Mouse (Mus musculus) hindbrain, embryonic 12.5 days (tissue): Measurements from ENCODE around the gene Phf21b. TPM values are rescaled to one million over a fixed set of nuclear protein-coding genes. Genes with fewer than 3 reads are reported as not detected.

Experiments
- ATAC-seq: fragments of 200-750 bp; cut with Nextera tagmentation; 2 replicates; pipeline ENCODE4 v1.8.0; 2017; ENCODE audit warnings: moderate TSS enrichment; ENCODE audit not compliant: low FRiP score
- H3K27ac ChIP-seq: fragments of 300-500 bp; sonication (generic); 2 replicates; pipeline ENCODE4 v1.5.1; 2016; ENCODE audit warnings: mild to moderate bottlenecking
- H3K27me3 ChIP-seq: fragments of 300-500 bp; sonication (generic); 2 replicates; pipeline ENCODE4 v1.6.1; 2016; ENCODE audit warnings: mild to moderate bottlenecking
- H3K36me3 ChIP-seq: fragments of 300-500 bp; sonication (generic); 2 replicates; pipeline ENCODE4 v1.6.1; 2016; ENCODE audit warnings: mild to moderate bottlenecking
- H3K4me1 ChIP-seq: fragments of 300-500 bp; sonication (generic); 2 replicates; pipeline ENCODE4 v1.6.1; 2016
- H3K4me2 ChIP-seq: fragments of 300-500 bp; sonication (generic); replicated peaks from 2 replicates; pipeline ENCODE4 v1.6.1; 2016; ENCODE audit warnings: mild to moderate bottlenecking
- H3K4me3 ChIP-seq: fragments of 300-500 bp; sonication (generic); 2 replicates; pipeline ENCODE4 v1.5.1; 2016; ENCODE audit warnings: mild to moderate bottlenecking
- H3K9ac ChIP-seq: fragments of 300-500 bp; sonication (generic); 2 replicates; pipeline ENCODE4 v1.6.1; 2016; ENCODE audit warnings: mild to moderate bottlenecking, moderate library complexity
- H3K9me3 ChIP-seq: fragments of 300-500 bp; sonication (generic); replicated peaks from 2 replicates; pipeline ENCODE4 v1.6.1; 2016; ENCODE audit warnings: mild to moderate bottlenecking
- WGBS: fragments of 180-500 bp; shearing (Covaris S2); methylation state at CpG from one replicate; pipeline ENCODE4 v1.1.7; 2016; 5-methylcytosine and 5-hydroxymethylcytosine counted together
- polyA plus RNA-seq: library from polyadenylated mRNA; unstranded; fragments of >200 nt; fragmentation: Nextera tagmentation; extraction: Ambion mirVana; gene quantifications from 2 replicates; pipeline ENCODE4 v1.2.1, GENCODE M21; 2016

The Phf21b gene
- polyA plus RNA-seq, 1 experiment from 2014 or later = 16.5 TPM

DNA sequence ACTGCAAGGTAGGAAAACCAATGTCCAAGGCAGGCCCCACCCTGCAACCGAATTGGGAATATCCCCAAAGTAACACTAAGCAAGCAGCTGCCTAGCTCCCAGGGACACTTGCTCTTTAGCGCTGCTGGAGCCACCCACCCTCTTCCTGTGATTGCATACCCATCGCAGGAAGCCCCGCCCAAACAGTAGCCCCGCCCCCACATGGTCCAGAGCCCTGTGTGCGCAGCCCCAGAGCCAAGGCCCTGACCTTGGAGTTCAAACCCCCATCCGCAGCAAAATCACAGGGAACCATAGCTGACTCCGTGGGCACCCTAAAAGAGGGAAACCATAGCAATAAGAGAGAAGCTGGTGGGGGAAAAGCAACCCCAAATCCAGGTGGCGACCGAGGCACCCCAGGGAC lies 89.2 kb downstream of the Phf21b start:
- Histone ChIP-seq H3K4me3 (no peak overlapping the region), H3K9me3 (no peaks in the 10 kb centered on the region), H3K36me3 (no peaks in the 10 kb centered on the region), H3K4me1 (peaks cover 16% of the 10 kb centered on the region), H3K27me3 (no peaks in the 10 kb centered on the region), H3K9ac (no peak overlapping the region), H3K4me2 (no peak overlapping the region), H3K27ac (no peak overlapping the region)
- ATAC-seq = no peak
- WGBS = 41% methylated on average over 10 of the region's 10 CpGs

DNA sequence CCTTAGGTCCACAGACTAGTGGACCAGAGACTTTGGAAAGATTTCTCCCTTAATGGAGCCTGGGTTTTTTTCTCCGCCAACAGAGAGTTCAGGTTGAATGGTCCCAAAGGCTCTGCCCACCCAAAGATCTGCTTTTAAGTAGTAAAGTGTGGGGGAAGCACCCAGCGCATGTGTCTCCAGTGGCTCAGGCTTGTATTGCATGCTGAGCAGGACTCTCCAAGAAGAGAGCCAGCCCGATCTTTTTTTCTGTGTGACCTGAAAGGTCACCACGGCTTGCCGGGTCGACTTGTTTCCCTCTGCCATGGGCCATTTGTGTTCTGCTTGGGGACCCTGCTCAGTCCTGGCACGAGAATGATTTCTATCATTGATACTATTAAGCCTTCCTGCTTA lies 92.4 kb downstream of the Phf21b start:
- 0 out of 2 replicates have a peak, but pooled peaks have one; percentile 23 for ATAC-seq
- no peak overlapping the region for H3K9ac ChIP-seq
- 20% methylated on average over 7 of the region's 7 CpGs for WGBS

DNA sequence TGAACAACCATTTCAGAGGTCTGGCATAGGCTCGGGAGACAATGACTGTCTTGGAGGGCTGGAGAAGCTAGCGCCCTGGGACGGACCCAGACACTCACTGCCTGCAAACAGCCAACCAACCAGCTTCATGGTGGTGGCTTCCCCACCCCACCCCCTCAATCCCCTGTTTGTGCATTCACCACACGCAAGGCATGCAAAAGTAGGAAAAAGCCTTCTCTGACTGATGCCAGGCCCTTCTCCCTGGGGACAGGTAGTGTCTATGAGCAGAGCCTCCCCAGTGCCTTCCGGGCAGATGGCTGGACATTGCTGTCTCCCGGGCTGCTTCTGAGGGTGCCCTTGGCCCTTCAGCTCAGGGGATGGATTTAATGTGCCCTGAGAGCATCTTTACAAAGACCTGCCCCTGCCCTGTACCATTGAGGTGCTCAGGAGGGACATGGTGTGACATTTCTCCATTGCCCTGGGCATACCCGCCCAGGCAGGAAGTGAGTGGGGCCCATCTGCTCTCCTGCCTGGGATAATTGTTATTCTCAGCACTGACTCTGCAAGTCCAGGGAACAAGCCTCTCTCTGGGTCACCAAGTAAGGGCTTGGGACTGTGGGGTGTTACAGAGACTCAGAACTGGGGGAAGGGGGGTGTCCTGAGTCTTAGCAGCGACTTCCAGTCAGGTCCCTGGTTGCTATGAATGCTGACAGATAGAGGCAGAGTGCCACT lies 93.0 kb downstream of the Phf21b start:
- no peak overlapping the region for H3K4me2 ChIP-seq
- H3K9ac ChIP-seq = no peak overlapping the region

More for the DNA sequence above, 92.4 kb downstream of the Phf21b start:
- H3K36me3 ChIP-seq = no peaks in the 10 kb centered on the region
- H3K9me3 ChIP-seq = no peaks in the 10 kb centered on the region
- no peaks in the 10 kb centered on the region for H3K27me3 ChIP-seq
- no peak overlapping the region for H3K4me3 ChIP-seq
- H3K4me2 ChIP-seq = no peak overlapping the region
- peak overlapping the region; percentile 64; the same call in 1 of the 2 replicates for H3K27ac ChIP-seq
- H3K4me1 ChIP-seq = peaks cover 16% of the 10 kb centered on the region

DNA sequence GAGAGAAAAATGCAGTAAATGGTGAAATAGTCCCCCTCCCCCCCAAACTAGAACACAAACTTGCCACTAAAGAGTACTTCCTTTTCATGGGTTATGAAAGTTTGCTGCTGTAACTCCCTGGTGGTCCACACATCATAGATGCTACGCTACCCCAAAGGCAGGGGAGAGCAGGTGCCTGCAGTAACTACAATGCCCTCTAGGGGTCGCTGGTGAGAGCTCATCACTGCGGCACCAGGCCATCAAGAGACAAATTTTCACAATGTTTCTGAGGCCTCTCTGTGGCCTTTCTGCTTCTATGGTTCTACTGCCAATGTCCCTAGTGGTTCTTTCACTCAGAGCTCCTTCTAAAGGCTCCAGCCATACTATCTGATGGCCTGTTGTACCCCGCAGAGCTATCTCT lies 97.4 kb downstream of the Phf21b start:
- ATAC-seq = no peak
- Histone ChIP-seq H3K9ac (no peak overlapping the region), H3K4me1 (peaks cover 37% of the 10 kb centered on the region), H3K4me2 (no peak overlapping the region), H3K27me3 (peaks cover 15% of the 10 kb centered on the region), H3K36me3 (no peaks in the 10 kb centered on the region), H3K27ac (no peak overlapping the region), H3K9me3 (no peaks in the 10 kb centered on the region), H3K4me3 (no peak overlapping the region)
- WGBS = 31% methylated on average over 4 of the region's 4 CpGs

More for the DNA sequence above, 93.0 kb downstream of the Phf21b start:
- ATAC-seq = peak; percentile 79
- 45% methylated on average over 8 of the region's 8 CpGs for WGBS
- Histone ChIP-seq H3K9me3 (no peaks in the 10 kb centered on the region), H3K27me3 (peaks cover 4% of the 10 kb centered on the region; the same call in 1 of the 2 replicates), H3K27ac (peak overlapping the region; percentile 64), H3K4me1 (peaks cover 16% of the 10 kb centered on the region), H3K4me3 (no peak overlapping the region), H3K36me3 (no peaks in the 10 kb centered on the region)

DNA sequence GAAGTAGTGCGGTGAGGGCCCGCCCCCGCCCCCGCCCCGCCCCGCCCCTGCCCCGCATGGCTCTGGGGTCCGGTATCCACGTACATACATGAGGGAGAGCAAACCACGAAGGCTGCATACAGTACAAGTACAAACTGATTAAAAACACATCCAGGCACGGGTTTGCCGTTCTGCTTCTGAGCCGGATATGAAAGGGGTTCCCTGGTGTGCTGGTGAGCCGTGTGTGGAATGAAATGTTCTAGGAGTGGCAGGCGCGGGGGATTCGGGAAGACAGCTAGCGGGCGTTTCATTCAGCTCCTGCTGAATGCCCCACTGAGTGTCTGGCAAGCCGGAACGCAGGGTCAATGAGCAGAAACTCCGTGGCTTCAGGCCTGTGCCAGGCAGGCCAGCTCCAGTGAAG lies 99.4 kb downstream of the Phf21b start:
- peaks cover 15% of the 10 kb centered on the region for H3K27me3 ChIP-seq
- ATAC-seq = peak; percentile 64
- peak overlapping the region; percentile 50; the same call in 1 of the 2 replicates for H3K9ac ChIP-seq
- H3K4me3 ChIP-seq = peak overlapping the region; percentile 27
- no peaks in the 10 kb centered on the region for H3K36me3 ChIP-seq
- no peaks in the 10 kb centered on the region for H3K9me3 ChIP-seq
- H3K4me2 ChIP-seq = peak overlapping the region; percentile 61
- H3K4me1 ChIP-seq = peaks cover 31% of the 10 kb centered on the region
- WGBS = 1% methylated on average over 22 of the region's 22 CpGs
- peak overlapping the region; percentile 58 for H3K27ac ChIP-seq

DNA sequence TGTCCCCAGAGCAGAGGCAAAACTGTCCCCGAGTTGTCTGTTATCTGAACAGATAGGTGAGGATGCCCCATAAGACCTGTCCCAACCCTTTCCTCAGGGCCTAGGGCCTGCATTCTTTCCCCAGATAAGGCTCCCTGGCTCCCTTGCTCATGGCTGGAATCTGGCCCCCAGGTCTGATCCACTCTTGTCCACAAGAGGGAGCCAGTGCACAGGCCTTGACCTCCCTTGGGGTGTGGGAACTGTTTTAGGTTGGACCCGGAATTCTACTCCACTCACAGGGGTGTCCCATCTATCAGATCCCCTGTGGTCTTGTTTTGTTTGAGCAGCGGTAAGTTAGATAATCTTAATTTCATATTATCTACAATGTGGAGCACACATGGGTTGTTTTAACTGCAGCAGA lies 100.9 kb downstream of the Phf21b start:
- peaks cover 15% of the 10 kb centered on the region for H3K27me3 ChIP-seq
- H3K9ac ChIP-seq = no peak overlapping the region
- H3K9me3 ChIP-seq = no peaks in the 10 kb centered on the region
- no peaks in the 10 kb centered on the region for H3K36me3 ChIP-seq
- no peak overlapping the region for H3K4me3 ChIP-seq
- no peak overlapping the region for H3K27ac ChIP-seq
- peaks cover 31% of the 10 kb centered on the region for H3K4me1 ChIP-seq
- peak; percentile 57; the same call in 1 of the 2 replicates for ATAC-seq
- no peak overlapping the region for H3K4me2 ChIP-seq
- WGBS = 6% methylated on average over 3 of the region's 3 CpGs

DNA sequence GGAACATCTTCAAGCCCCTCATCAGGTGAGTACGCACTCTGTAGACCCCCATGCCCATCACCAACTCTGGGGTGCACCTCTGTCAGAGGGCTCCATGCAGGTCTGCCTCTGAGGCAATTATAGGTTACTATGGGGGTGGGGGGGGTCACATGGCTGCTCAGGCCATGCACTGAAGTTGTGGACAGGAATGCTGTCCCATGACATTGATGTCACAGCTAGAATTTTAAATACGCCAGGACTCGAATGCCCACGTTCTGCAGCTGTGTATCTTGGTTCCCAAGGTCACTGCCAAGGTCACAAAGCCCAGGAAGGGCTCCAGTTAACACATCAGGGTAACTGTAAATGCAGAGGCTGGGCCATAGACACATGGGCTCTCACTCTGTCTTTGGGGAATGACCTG lies 110.0 kb downstream of the Phf21b start:
- Histone ChIP-seq H3K9me3 (no peaks in the 10 kb centered on the region), H3K36me3 (no peaks in the 10 kb centered on the region), H3K4me3 (no peak overlapping the region), H3K9ac (no peak overlapping the region), H3K27me3 (no peaks in the 10 kb centered on the region), H3K27ac (no peak overlapping the region), H3K4me2 (no peak overlapping the region), H3K4me1 (no peaks in the 10 kb centered on the region)
- WGBS = 93% methylated on average over 4 of the region's 4 CpGs
- ATAC-seq = no peak

DNA sequence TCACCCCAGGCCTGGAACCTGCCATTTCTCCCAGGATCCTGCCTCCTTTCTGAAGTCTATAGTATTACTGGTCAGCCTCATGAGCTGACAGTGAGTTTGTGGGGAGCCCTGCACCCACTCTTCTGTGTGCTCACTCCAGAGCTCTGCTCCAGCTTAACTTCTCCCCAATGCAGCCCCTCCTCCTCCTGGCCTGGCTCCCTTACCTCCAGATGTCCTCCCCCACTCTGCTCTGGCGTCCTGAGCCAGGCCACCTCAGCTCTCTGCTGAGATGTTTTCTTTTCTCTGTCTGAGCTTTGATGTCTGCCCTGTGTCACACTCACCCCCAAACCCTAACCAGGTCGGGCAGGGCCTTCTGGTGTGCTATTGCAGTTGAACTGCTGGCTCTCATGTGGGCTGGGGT lies 111.5 kb downstream of the Phf21b start:
- no peaks in the 10 kb centered on the region for H3K36me3 ChIP-seq
- 18% methylated on average over 2 of the region's 2 CpGs for WGBS
- H3K4me1 ChIP-seq = no peaks in the 10 kb centered on the region
- H3K27me3 ChIP-seq = no peaks in the 10 kb centered on the region
- no peak overlapping the region for H3K27ac ChIP-seq
- no peak overlapping the region for H3K4me3 ChIP-seq
- H3K4me2 ChIP-seq = no peak overlapping the region
- H3K9ac ChIP-seq = no peak overlapping the region
- ATAC-seq = no peak
- H3K9me3 ChIP-seq = 0 out of 2 replicates have a peak, but pooled peaks cover 4% of the 10 kb centered on the region

DNA sequence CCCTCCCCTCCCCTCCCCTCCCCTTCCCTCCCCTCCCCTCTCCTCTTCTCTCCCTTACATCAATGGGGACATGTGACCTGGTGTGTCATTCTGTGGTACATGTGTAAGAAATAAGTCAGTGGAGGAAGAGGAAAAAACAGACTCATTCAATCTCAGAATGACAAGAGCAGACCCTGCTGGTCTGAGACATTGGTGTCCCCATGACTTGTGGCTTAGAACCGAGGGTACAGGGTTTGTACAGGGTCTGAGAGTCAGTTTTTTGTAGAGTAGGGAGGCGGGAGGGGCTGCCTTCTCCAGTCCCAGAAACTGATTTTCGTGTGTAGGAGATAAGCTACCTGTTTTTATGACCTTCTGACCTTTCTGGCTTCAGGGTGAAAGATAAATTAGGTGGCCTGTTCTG lies 112.5 kb downstream of the Phf21b start:
- Histone ChIP-seq H3K9me3 (0 out of 2 replicates have a peak, but pooled peaks cover 4% of the 10 kb centered on the region), H3K36me3 (no peaks in the 10 kb centered on the region), H3K4me1 (no peaks in the 10 kb centered on the region), H3K4me2 (no peak overlapping the region), H3K27me3 (no peaks in the 10 kb centered on the region), H3K9ac (no peak overlapping the region), H3K4me3 (no peak overlapping the region), H3K27ac (no peak overlapping the region)
- 20% methylated on average over 3 of the region's 3 CpGs for WGBS
- ATAC-seq = no peak

DNA sequence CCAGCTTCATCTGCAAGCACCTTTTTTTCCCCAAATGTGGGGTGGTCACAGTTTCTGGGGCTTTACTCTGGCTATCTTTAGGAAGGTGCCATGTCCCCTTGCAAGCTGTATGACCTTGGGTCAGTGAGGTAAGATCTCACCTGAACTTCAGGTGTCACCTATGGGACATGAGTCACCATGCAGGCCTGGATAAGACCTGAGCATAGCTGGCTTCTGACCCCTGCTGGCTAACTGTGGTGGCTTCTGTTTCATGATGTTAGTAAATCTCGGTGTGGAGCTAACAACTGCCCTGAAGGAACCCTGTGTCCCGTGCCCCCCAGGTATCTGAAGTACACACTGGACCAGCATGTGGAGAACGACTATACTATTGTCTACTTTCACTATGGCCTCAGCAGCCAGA lies 114.3 kb downstream of the Phf21b start:
- Histone ChIP-seq H3K9ac (no peak overlapping the region), H3K9me3 (0 out of 2 replicates have a peak, but pooled peaks cover 4% of the 10 kb centered on the region), H3K4me2 (no peak overlapping the region), H3K4me3 (no peak overlapping the region), H3K27ac (no peak overlapping the region), H3K36me3 (no peaks in the 10 kb centered on the region), H3K27me3 (no peaks in the 10 kb centered on the region), H3K4me1 (peaks cover 5% of the 10 kb centered on the region; the same call in 1 of the 2 replicates)
- WGBS = 84% methylated on average over 3 of the region's 3 CpGs
- ATAC-seq = no peak

DNA sequence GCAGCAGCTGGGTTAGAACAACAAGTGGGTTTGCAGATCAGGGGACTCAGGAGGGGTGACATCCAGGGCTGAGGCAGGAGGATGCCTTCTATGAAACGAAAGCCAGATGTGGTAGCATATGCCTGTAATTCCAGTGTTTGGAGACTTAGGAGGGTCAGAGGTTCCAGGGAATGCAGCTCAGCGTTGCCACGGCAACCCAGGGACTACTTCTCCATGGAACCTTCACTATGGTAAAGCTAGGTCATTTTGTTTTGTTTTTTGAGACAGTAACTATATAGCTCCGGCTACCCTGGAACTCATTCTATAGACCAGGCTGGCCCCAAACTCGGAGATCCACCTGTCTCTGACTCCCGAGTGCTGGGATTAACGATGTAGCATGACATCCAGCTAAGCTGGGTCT lies 117.6 kb downstream of the Phf21b start:
- Histone ChIP-seq H3K27ac (no peak overlapping the region), H3K9ac (no peak overlapping the region), H3K36me3 (no peaks in the 10 kb centered on the region), H3K4me3 (no peak overlapping the region), H3K4me1 (peaks cover 8% of the 10 kb centered on the region; the same call in 1 of the 2 replicates), H3K4me2 (no peak overlapping the region), H3K9me3 (0 out of 2 replicates have a peak, but pooled peaks cover 4% of the 10 kb centered on the region), H3K27me3 (no peaks in the 10 kb centered on the region)
- no peak for ATAC-seq
- WGBS = 91% methylated on average over 7 of the region's 7 CpGs

DNA sequence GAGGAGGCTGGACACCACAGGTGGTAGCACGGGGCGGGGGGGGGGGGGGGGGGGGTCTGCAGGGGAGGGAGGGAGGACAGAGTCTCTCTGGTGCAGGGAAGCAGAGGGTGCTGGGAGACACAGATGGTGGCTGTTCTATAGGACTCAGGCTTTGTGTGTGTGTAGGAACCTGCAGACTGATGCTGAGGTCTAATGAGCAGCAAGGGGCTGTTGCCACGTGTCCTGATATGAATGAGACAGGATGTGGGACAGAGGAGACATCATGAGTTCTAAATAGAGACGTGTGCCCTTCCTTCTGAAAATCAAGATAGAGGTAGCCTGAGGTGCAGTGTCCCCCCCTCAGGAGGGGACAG lies 118.9 kb downstream of the Phf21b start:
- H3K36me3 ChIP-seq = no peaks in the 10 kb centered on the region
- no peak overlapping the region for H3K9ac ChIP-seq
- 0 out of 2 replicates have a peak, but pooled peaks cover 4% of the 10 kb centered on the region for H3K9me3 ChIP-seq
- 31% methylated on average over 3 of the region's 4 CpGs for WGBS
- ATAC-seq = no peak
- peaks cover 13% of the 10 kb centered on the region; the same call in 1 of the 2 replicates for H3K4me1 ChIP-seq
- H3K4me2 ChIP-seq = no peak overlapping the region
- no peaks in the 10 kb centered on the region for H3K27me3 ChIP-seq
- H3K27ac ChIP-seq = no peak overlapping the region
- no peak overlapping the region for H3K4me3 ChIP-seq
